Mouse (Mus musculus) limb, embryonic 15.5 days (tissue): ENCODE data around the gene Pphln1. TPM values are rescaled to one million over a fixed set of nuclear protein-coding genes. Genes with fewer than 3 reads are reported as not detected.

Experiments
- ATAC-seq: fragments of 200-750 bp; cut with Nextera tagmentation; 2 replicates; pipeline ENCODE4 v1.8.0; 2017; ENCODE audit warnings: low read depth, moderate TSS enrichment; ENCODE audit not compliant: insufficient number of reproducible peaks, low FRiP score, low TSS enrichment
- H3K27ac ChIP-seq: fragments of 300-500 bp; sonication (generic); 2 replicates; pipeline ENCODE4 v1.5.1; 2015; ENCODE audit warnings: moderate library complexity, mild to moderate bottlenecking, inconsistent platforms
- H3K27me3 ChIP-seq: fragments of 300-500 bp; sonication (generic); 2 replicates; pipeline ENCODE4 v1.6.1; 2015; ENCODE audit warnings: inconsistent platforms
- H3K36me3 ChIP-seq: fragments of 300-500 bp; sonication (generic); 2 replicates; pipeline ENCODE4 v1.6.1; 2015; ENCODE audit warnings: inconsistent platforms
- H3K4me1 ChIP-seq: fragments of 300-500 bp; sonication (generic); 2 replicates; pipeline ENCODE4 v1.6.1; 2015; ENCODE audit warnings: inconsistent platforms
- H3K4me2 ChIP-seq: fragments of 300-500 bp; sonication (generic); 2 replicates; pipeline ENCODE4 v1.6.1; 2015; ENCODE audit warnings: mild to moderate bottlenecking, inconsistent platforms
- H3K4me3 ChIP-seq: fragments of 300-500 bp; sonication (generic); 2 replicates; pipeline ENCODE4 v1.5.1; 2015; ENCODE audit warnings: mild to moderate bottlenecking, inconsistent platforms
- H3K9ac ChIP-seq: fragments of 300-500 bp; sonication (generic); 2 replicates; pipeline ENCODE4 v1.6.1; 2015; ENCODE audit warnings: inconsistent platforms
- H3K9me3 ChIP-seq: fragments of 300-500 bp; sonication (generic); 2 replicates; pipeline ENCODE4 v1.6.1; 2016; ENCODE audit warnings: inconsistent platforms
- WGBS: fragments of 180-500 bp; shearing (Covaris S2); methylation state at CpG from one replicate; pipeline ENCODE4 v1.1.7; 2015; 5-methylcytosine and 5-hydroxymethylcytosine counted together
- polyA plus RNA-seq: library from polyadenylated mRNA; unstranded; fragments of >200 nt; fragmentation: Nextera tagmentation; extraction: Ambion mirVana; gene quantifications from 2 replicates; pipeline ENCODE4 v1.2.1, GENCODE M21; 2015

Gene Pphln1
- polyA plus RNA-seq, 1 experiment from 2014 or later: 47.4 TPM

- H3K4me1 ChIP-seq: peaks cover 8% of the 10 kb centered on the region; the same call in 1 of the 2 replicates
- ATAC-seq: no peak
- no peak overlapping the region for H3K27ac ChIP-seq
- no peaks in the 10 kb centered on the region for H3K27me3 ChIP-seq
- H3K4me2 ChIP-seq: no peak overlapping the region
- 76% methylated on average over 4 of the region's 4 CpGs for WGBS
- H3K4me3 ChIP-seq: no peak overlapping the region
- H3K36me3 ChIP-seq: no peaks in the 10 kb centered on the region
- no peaks in the 10 kb centered on the region for H3K9me3 ChIP-seq
- H3K9ac ChIP-seq: no peak overlapping the region
These were observed 81.3 kb downstream of the Pphln1 start for GRCm38 (mm10) chr15:93479445-93479844.

GRCm38 (mm10) chr15:93481112-93481511 is 83.0 kb downstream of the Pphln1 start:
- 93% methylated on average over 10 of the region's 10 CpGs for WGBS
- Histone ChIP-seq H3K9ac (no peak overlapping the region), H3K4me2 (no peak overlapping the region), H3K27ac (no peak overlapping the region), H3K27me3 (no peaks in the 10 kb centered on the region), H3K9me3 (no peaks in the 10 kb centered on the region), H3K4me3 (no peak overlapping the region), H3K4me1 (no peaks in the 10 kb centered on the region), H3K36me3 (no peaks in the 10 kb centered on the region)
- ATAC-seq: no peak

- Histone ChIP-seq H3K4me2 (no peak overlapping the region), H3K9me3 (no peaks in the 10 kb centered on the region), H3K36me3 (0 out of 2 replicates have a peak, but pooled peaks cover 2% of the 10 kb centered on the region), H3K4me1 (no peaks in the 10 kb centered on the region), H3K27me3 (no peaks in the 10 kb centered on the region), H3K4me3 (no peak overlapping the region), H3K9ac (no peak overlapping the region), H3K27ac (no peak overlapping the region)
- WGBS: 68% methylated on average over 7 of the region's 7 CpGs
- no peak for ATAC-seq
These were observed 86.1 kb downstream of the Pphln1 start for GRCm38 (mm10) chr15:93484261-93484710.

GRCm38 (mm10) chr15:93485252-93485651 is 87.1 kb downstream of the Pphln1 start:
- Histone ChIP-seq H3K4me2 (no peak overlapping the region), H3K4me1 (no peaks in the 10 kb centered on the region), H3K36me3 (0 out of 2 replicates have a peak, but pooled peaks cover 2% of the 10 kb centered on the region), H3K9ac (no peak overlapping the region), H3K27me3 (no peaks in the 10 kb centered on the region), H3K27ac (no peak overlapping the region), H3K9me3 (no peaks in the 10 kb centered on the region), H3K4me3 (no peak overlapping the region)
- ATAC-seq: no peak
- WGBS: 69% methylated on average over 3 of the region's 3 CpGs

GRCm38 (mm10) chr15:93486066-93486465 is 87.9 kb downstream of the Pphln1 start:
- 74% methylated on average over 7 of the region's 7 CpGs for WGBS
- 0 out of 2 replicates have a peak, but pooled peaks cover 4% of the 10 kb centered on the region for H3K36me3 ChIP-seq
- H3K4me2 ChIP-seq: no peak overlapping the region
- H3K4me1 ChIP-seq: no peaks in the 10 kb centered on the region
- H3K9ac ChIP-seq: no peak overlapping the region
- H3K4me3 ChIP-seq: no peak overlapping the region
- H3K9me3 ChIP-seq: no peaks in the 10 kb centered on the region
- no peak overlapping the region for H3K27ac ChIP-seq
- no peak for ATAC-seq
- H3K27me3 ChIP-seq: no peaks in the 10 kb centered on the region

GRCm38 (mm10) chr15:93489597-93489996 is 91.4 kb downstream of the Pphln1 start:
- 89% methylated on average over 4 of the region's 4 CpGs for WGBS
- Histone ChIP-seq H3K9me3 (no peaks in the 10 kb centered on the region), H3K4me3 (no peak overlapping the region), H3K36me3 (peaks cover 5% of the 10 kb centered on the region; the same call in 1 of the 2 replicates), H3K27me3 (no peaks in the 10 kb centered on the region), H3K4me1 (no peaks in the 10 kb centered on the region), H3K9ac (no peak overlapping the region), H3K27ac (no peak overlapping the region), H3K4me2 (no peak overlapping the region)
- no peak for ATAC-seq

- Histone ChIP-seq H3K27ac (no peak overlapping the region), H3K4me3 (no peak overlapping the region), H3K36me3 (peaks cover 28% of the 10 kb centered on the region), H3K9me3 (no peaks in the 10 kb centered on the region), H3K27me3 (no peaks in the 10 kb centered on the region), H3K9ac (no peak overlapping the region), H3K4me1 (no peaks in the 10 kb centered on the region), H3K4me2 (no peak overlapping the region)
- 71% methylated on average over 7 of the region's 7 CpGs for WGBS
- ATAC-seq: no peak
These were observed 96.5 kb downstream of the Pphln1 start for GRCm38 (mm10) chr15:93494700-93495099.

- Histone ChIP-seq H3K4me3 (no peak overlapping the region), H3K9me3 (no peaks in the 10 kb centered on the region), H3K9ac (no peak overlapping the region), H3K4me1 (no peaks in the 10 kb centered on the region), H3K27ac (no peak overlapping the region), H3K4me2 (no peak overlapping the region), H3K36me3 (peaks cover 75% of the 10 kb centered on the region), H3K27me3 (no peaks in the 10 kb centered on the region)
- no peak for ATAC-seq
- WGBS: 80% methylated on average over 9 of the region's 9 CpGs
These were observed 101.7 kb downstream of the Pphln1 start for GRCm38 (mm10) chr15:93499866-93500265.

- H3K4me1 ChIP-seq: no peaks in the 10 kb centered on the region
- H3K27me3 ChIP-seq: no peaks in the 10 kb centered on the region
- 93% methylated on average over 9 of the region's 9 CpGs for WGBS
- no peak overlapping the region for H3K9ac ChIP-seq
- no peak overlapping the region for H3K4me3 ChIP-seq
- peaks cover 93% of the 10 kb centered on the region for H3K36me3 ChIP-seq
- no peak for ATAC-seq
- no peak overlapping the region for H3K4me2 ChIP-seq
- no peak overlapping the region for H3K27ac ChIP-seq
- H3K9me3 ChIP-seq: no peaks in the 10 kb centered on the region
These were observed 104.6 kb downstream of the Pphln1 start for GRCm38 (mm10) chr15:93502703-93503102.

- H3K4me3 ChIP-seq: no peak overlapping the region
These were observed 105.1 kb downstream of the Pphln1 start for GRCm38 (mm10) chr15:93503201-93503745.

GRCm38 (mm10) chr15:93504808-93505207 is 106.7 kb downstream of the Pphln1 start:
- H3K36me3 ChIP-seq: peaks cover 89% of the 10 kb centered on the region
- 96% methylated on average over 17 of the region's 17 CpGs for WGBS
- ATAC-seq: no peak
- no peak overlapping the region for H3K27ac ChIP-seq
- no peak overlapping the region for H3K4me3 ChIP-seq
- H3K27me3 ChIP-seq: no peaks in the 10 kb centered on the region
- no peaks in the 10 kb centered on the region for H3K4me1 ChIP-seq
- no peak overlapping the region for H3K4me2 ChIP-seq
- no peaks in the 10 kb centered on the region for H3K9me3 ChIP-seq
- H3K9ac ChIP-seq: no peak overlapping the region

More at GRCm38 (mm10) chr15:93503201-93503745, 105.1 kb downstream of the Pphln1 start:
- Histone ChIP-seq H3K27me3 (no peaks in the 10 kb centered on the region), H3K27ac (no peak overlapping the region), H3K36me3 (peaks cover 94% of the 10 kb centered on the region), H3K4me1 (no peaks in the 10 kb centered on the region), H3K9ac (no peak overlapping the region), H3K4me2 (no peak overlapping the region), H3K9me3 (no peaks in the 10 kb centered on the region)
- ATAC-seq: no peak
- 92% methylated on average over 35 of the region's 35 CpGs for WGBS

GRCm38 (mm10) chr15:93510690-93511336 is 112.7 kb downstream of the Pphln1 start:
- Histone ChIP-seq H3K27me3 (no peaks in the 10 kb centered on the region), H3K4me1 (peaks cover 31% of the 10 kb centered on the region), H3K36me3 (peaks cover 48% of the 10 kb centered on the region), H3K4me2 (no peak overlapping the region), H3K9ac (no peak overlapping the region), H3K4me3 (no peak overlapping the region), H3K27ac (no peak overlapping the region), H3K9me3 (no peaks in the 10 kb centered on the region)
- 30% methylated on average over 12 of the region's 12 CpGs for WGBS
- no peak for ATAC-seq
